In genomic region chr19:21331621-21332155, GRCm38 (mm10) we compare ENCODE assay signal across 25 mouse cellular contexts. TPM values are rescaled to one million over a fixed set of nuclear protein-coding genes. Genes with fewer than 3 reads are reported as not detected.
DNase-seq lines count a peak whose midpoint lies in the region; ATAC-seq and TF ChIP-seq lines count a peak whose summit lies in the region.
"Had no signal": no experiment of that assay in that cellular context is flagged by ENCODE, and none has a peak within 500 bp of the region (broad histone marks: within the 10 kb centered on the region; RNA-seq: fewer than 3 reads in every experiment).

No protein-coding gene starts in this region.

- TF ChIP-seq CTCF in liver, adult 2 months (IDR thresholded peaks at IDR 0.05; ENCODE audit: low read depth, low read length): no peak
- no peak for TF ChIP-seq CTCF in liver, postnatal 0 days (IDR thresholded peaks at IDR 0.05; ENCODE audit: low read depth)

- intact Hi-C loops in gastrocnemius, postnatal 14 days (cut with DNase I; ENCODE audit: low total_unique reads): no loop called here

- no peak overlapping the region for H3K9ac ChIP-seq in liver, adult 2 months (ENCODE audit: low read depth, low read length)
- no peak overlapping the region for H3K9ac ChIP-seq in liver, postnatal 0 days (replicated peaks)
- H3K9ac ChIP-seq in forebrain, embryonic 12.5 days: no peak overlapping the region
- H3K9ac ChIP-seq: embryonic facial prominence, embryonic 12.5 days had no signal

- peak; percentile 77 for DNase-seq in gastrocnemius, adult 18-20 months (ENCODE audit: low spot score)
- DNase-seq in gastrocnemius, postnatal 14 days: no peak
- DNase-seq in gastrocnemius, adult 8-10 months (ENCODE audit: low spot score in 2 of 2): peak; percentile 26 to 33
- no peak for DNase-seq in gastrocnemius, postnatal 4 days (ENCODE audit: low spot score in 2 of 2)
- peak; percentile 26 for DNase-seq in liver, adult 2 months (ENCODE audit: extremely low read depth, low read depth, low spot score)
- no peak for DNase-seq in liver, postnatal 0 days
- DNase-seq in gastrocnemius, postnatal 25 days: peak; percentile 33
- DNase-seq: adrenal gland, adult 8-10 months; adrenal gland, postnatal 14 days; adrenal gland, postnatal 36 days; B cell, adult 2 months; cerebellum, adult 11-12 months; cerebellum, adult 2 months; cerebellum, adult 9-10 months; cerebellum, postnatal 10 days; cerebellum, postnatal 25 days had no signal

- no peak for TF ChIP-seq POLR2A in liver, adult 2 months (IDR thresholded peaks at IDR 0.05; ENCODE audit: extremely low read depth, insufficient read depth, low read length)

- no peaks in the 10 kb centered on the region for H3K27me3 ChIP-seq in liver, adult 2 months (ENCODE audit: control insufficient read depth, insufficient read depth, low read length)
- no peaks in the 10 kb centered on the region for H3K27me3 ChIP-seq in liver, postnatal 0 days (ENCODE audit: insufficient read depth, low read length)
- no peaks in the 10 kb centered on the region for H3K27me3 ChIP-seq in forebrain, embryonic 12.5 days
- H3K27me3 ChIP-seq: CH12.LX; embryonic facial prominence, embryonic 12.5 days had no signal

- no peaks in the 10 kb centered on the region for H3K79me2 ChIP-seq in liver, adult 2 months (ENCODE audit: control insufficient read depth, insufficient read depth, low read length)

- no peak overlapping the region for H3K27ac ChIP-seq in liver, adult 2 months (replicated peaks; ENCODE audit: insufficient read depth, low read depth, low read length)
- no peak overlapping the region for H3K27ac ChIP-seq in liver, postnatal 0 days (ENCODE audit: low read depth)
- H3K27ac ChIP-seq in forebrain, embryonic 12.5 days: no peak overlapping the region
- H3K27ac ChIP-seq: embryonic facial prominence, embryonic 10.5 days; embryonic facial prominence, embryonic 12.5 days had no signal

- H3K4me1 ChIP-seq in liver, adult 2 months (ENCODE audit: control insufficient read depth, insufficient read depth, low read length): peaks cover 2% of the 10 kb centered on the region
- H3K4me1 ChIP-seq in liver, postnatal 0 days (ENCODE audit: insufficient read depth): no peaks in the 10 kb centered on the region; the same call in 1 of the 2 replicates
- no peaks in the 10 kb centered on the region for H3K4me1 ChIP-seq in forebrain, embryonic 12.5 days
- H3K4me1 ChIP-seq: embryonic facial prominence, embryonic 10.5 days; embryonic facial prominence, embryonic 12.5 days had no signal

- H3K4me3 ChIP-seq in liver, adult 2 months (ENCODE audit: insufficient read depth, low read depth, low read length): no peak overlapping the region
- no peak overlapping the region for H3K4me3 ChIP-seq in liver, postnatal 0 days (ENCODE audit: low read depth, low read length)
- H3K4me3 ChIP-seq in forebrain, embryonic 12.5 days (replicated peaks): no peak overlapping the region
- H3K4me3 ChIP-seq: embryonic facial prominence, embryonic 10.5 days; embryonic facial prominence, embryonic 12.5 days had no signal

- H3K36me3 ChIP-seq in liver, adult 2 months (ENCODE audit: control insufficient read depth, insufficient read depth, low read length): no peaks in the 10 kb centered on the region
- no peaks in the 10 kb centered on the region for H3K36me3 ChIP-seq in liver, postnatal 0 days (replicated peaks; ENCODE audit: insufficient read depth, low read length)
- no peaks in the 10 kb centered on the region for H3K36me3 ChIP-seq in forebrain, embryonic 12.5 days (replicated peaks)
- H3K36me3 ChIP-seq: embryonic facial prominence, embryonic 10.5 days; embryonic facial prominence, embryonic 12.5 days; G1E had no signal

- WGBS in liver, adult 2 months: 89% methylated on average over 11 of the region's 11 CpGs
- 72% methylated on average over 11 of the region's 11 CpGs for WGBS in liver, postnatal 0 days (ENCODE audit: insufficient replicate concordance)
- 91% methylated on average over 11 of the region's 11 CpGs for WGBS in forebrain, embryonic 12.5 days

- TF ChIP-seq EP300 in liver, postnatal 0 days (IDR thresholded peaks at IDR 0.05; ENCODE audit: low read depth): no peak

- no peaks in the 10 kb centered on the region for H3K9me3 ChIP-seq in liver, postnatal 0 days (ENCODE audit: low read length)
- H3K9me3 ChIP-seq in forebrain, embryonic 12.5 days: no peaks in the 10 kb centered on the region
- H3K9me3 ChIP-seq: embryonic facial prominence, embryonic 12.5 days; G1E had no signal

- no peak overlapping the region for H3K4me2 ChIP-seq in liver, postnatal 0 days (ENCODE audit: low read depth, low read length)
- no peak overlapping the region for H3K4me2 ChIP-seq in forebrain, embryonic 12.5 days
- H3K4me2 ChIP-seq: embryonic facial prominence, embryonic 12.5 days had no signal

- no peak for ATAC-seq in liver, postnatal 0 days
- ATAC-seq in forebrain, embryonic 12.5 days (ENCODE audit: low FRiP score): no peak
- ATAC-seq: activated CD4-positive, CD25-positive, alpha-beta regulatory T cell, adult 4 months; CD4-positive, CD25-positive, alpha-beta regulatory T cell, adult 4 months; forebrain, embryonic 14.5 days; Patski had no signal

RNA-seq across cellular contexts. Expression of gene Zfand5, which starts 59.6 kb away (rescaled TPM):
- total RNA-seq in gastrocnemius, adult 18-20 months (2021): 100 to 1,000 TPM; 249 to 268 TPM
- total RNA-seq in gastrocnemius, postnatal 14 days (2021): 100 to 1,000 TPM; 166 to 200 TPM
- total RNA-seq in gastrocnemius, adult 8-10 months (2022): 100 to 1,000 TPM; 247 to 295 (median 262) TPM
- 100 to 1,000 TPM; 124 to 155 TPM for total RNA-seq in gastrocnemius, postnatal 4 days (2021)
- total RNA-seq in liver, adult 2 months (2014; rRNA removed): 37.9 and 39.7 TPM in 2 replicates
- polyA plus RNA-seq in liver, adult 2 months (2012; rRNA removed): 7.6 and 8.7 TPM in 2 replicates
- polyA plus RNA-seq in liver, postnatal 0 days (2015; fragmentation: Nextera tagmentation; extraction: Ambion mirVana): 45.0 and 45.6 TPM in 2 replicates
- total RNA-seq in gastrocnemius, postnatal 25 days (2021): 100 to 1,000 TPM; 193 to 218 TPM
- 150 and 152 TPM in 2 replicates for polyA plus RNA-seq in forebrain, embryonic 12.5 days (2016; fragmentation: Nextera tagmentation; extraction: Ambion mirVana)

Comparison
In these comparisons a context has a peak if more than half of its experiments do, and no peak if none do; other contexts are left out.
1. DNase-seq: peak in gastrocnemius, adult 18-20 months (single experiment), gastrocnemius, adult 8-10 months (2 of 2), liver, adult 2 months (single experiment) and gastrocnemius, postnatal 25 days (single experiment); none in gastrocnemius, postnatal 14 days (single experiment), gastrocnemius, postnatal 4 days (0 of 2) and liver, postnatal 0 days (single experiment).